Mouse (Mus musculus): ENCODE results near the gene Ptpn18. TPM values are rescaled to one million over a fixed set of nuclear protein-coding genes. Genes with fewer than 3 reads are reported as not detected.
"Not testable (repeated sequence)": the region's sequence is repeated elsewhere in the genome, so short reads cannot be mapped to it uniquely, and the experiment has no call there.

The Ptpn18 gene
- total RNA-seq, 2 experiments from 2014 or later, result 3.4 to 5.2 TPM

GRCm38 (mm10) chr1:34513068-34513467 lies 53.5 kb downstream of the Ptpn18 start:
- no peak for DNase-seq (ENCODE audit: low spot score in 2 of 2)

DNA sequence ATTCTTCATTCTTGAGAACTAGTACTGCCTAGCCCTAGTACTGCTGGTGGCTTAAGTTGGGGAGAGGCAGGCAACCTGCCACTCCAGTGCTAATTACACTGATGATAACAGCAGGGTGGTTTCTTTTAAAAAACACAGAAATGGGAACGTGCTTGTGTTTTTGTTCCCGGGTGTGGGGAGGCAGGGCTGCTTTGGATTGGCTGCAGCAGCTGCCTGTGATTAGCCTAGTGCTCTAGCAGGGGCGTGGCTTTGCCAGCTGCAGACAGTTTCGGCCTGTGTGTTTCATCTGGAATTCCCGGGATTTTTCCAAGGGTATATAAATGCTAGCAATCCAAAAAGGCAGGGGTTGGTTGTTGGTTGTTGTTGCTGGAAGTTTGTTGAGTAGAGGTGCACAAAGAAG lies 57.0 kb downstream of the Ptpn18 start:
- DNase-seq (ENCODE audit: low spot score in 2 of 2), result no peak

DNA sequence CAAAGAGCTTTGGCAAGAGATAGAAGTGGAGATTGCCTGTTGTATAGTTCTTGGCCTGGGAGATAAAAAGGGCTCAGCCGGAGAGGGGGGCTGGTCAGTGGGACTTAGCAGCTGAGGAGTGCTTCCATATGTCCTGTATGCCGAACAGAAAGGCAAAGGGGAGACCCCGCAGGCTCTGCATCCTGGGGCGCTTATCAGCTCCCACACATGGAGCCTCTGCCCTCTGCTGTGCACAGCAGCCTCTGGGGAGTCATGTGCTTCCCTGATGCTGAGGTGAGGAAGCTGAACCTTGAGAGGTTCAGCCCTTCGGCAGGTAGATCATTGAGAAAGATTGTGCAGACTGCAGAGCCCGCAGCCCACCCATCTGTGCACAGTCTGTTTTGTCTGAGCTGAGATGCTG lies 57.7 kb downstream of the Ptpn18 start:
- not testable (repeated sequence) for DNase-seq (ENCODE audit: low spot score in 2 of 2)

DNA sequence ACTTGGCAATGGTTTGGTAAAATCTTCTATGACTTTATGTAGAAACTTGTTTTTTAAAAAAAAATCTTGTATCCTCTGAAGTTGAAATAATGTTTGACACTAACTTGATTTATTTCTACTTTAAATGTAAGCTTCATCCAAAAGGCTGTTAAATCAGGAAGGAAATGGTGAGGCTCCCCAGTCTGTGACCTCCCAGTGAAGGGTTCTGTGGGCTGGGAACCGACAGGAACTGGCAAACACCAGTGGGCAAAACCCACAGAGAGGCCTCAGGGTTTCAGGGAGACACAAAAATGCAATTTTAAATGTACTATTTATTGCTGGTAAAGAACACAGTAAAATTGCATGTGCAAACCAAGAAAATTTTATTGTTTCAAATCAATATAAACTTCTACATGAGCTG lies 58.2 kb downstream of the Ptpn18 start:
- DNase-seq (ENCODE audit: low spot score in 2 of 2), result not testable (repeated sequence)

GRCm38 (mm10) chr1:34518259-34518658 lies 58.7 kb downstream of the Ptpn18 start:
- DNase-seq (ENCODE audit: low spot score in 2 of 2), result no peak

- no peak for DNase-seq (ENCODE audit: low spot score in 2 of 2)
These were observed 62.8 kb downstream of the Ptpn18 start for GRCm38 (mm10) chr1:34522205-34522849.

DNA sequence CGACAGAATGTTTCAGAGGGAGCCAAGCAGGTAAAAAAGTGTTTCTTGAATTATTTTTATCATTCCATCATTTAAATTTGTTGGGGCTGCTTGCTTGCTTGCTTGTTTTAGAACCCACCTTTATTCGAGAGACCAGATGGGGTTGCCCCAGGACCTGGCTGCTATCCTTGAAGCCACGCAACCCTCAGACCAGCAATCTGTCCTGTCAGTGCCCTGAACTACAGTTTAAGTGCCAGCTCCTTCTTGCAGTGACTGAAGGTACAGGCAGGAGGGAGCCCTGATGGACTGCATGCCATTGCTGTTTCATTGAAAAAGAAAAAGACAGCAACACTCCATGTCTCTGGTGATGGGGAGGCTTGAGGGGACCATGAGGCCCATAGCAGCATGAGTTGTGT lies 63.3 kb downstream of the Ptpn18 start:
- no peak for DNase-seq (ENCODE audit: low spot score in 2 of 2)

- DNase-seq (ENCODE audit: low spot score in 2 of 2), result no peak
These were observed 64.1 kb downstream of the Ptpn18 start for GRCm38 (mm10) chr1:34523647-34524046.

Small RNA genes within 50 kb of the gene (microRNA-seq; reads per million reads assigned to microRNA genes)
- 0.28 to 1.1 reads per million in 2 experiments for gene Mir5103

Other genes with a start within 250 kb of the Ptpn18 start
- gene Ccdc115, start 20.1 kb upstream of the Ptpn18 start, total RNA-seq (2021), result 10 to 100 TPM; 19.7 to 19.9 TPM
- 10 to 100 TPM; 25.0 to 28.5 TPM for gene Imp4, start 19.9 kb upstream of the Ptpn18 start, total RNA-seq (2021)
- gene Prss39, start 38.6 kb downstream of the Ptpn18 start, total RNA-seq (2021), result not detected
- not detected for gene Cfc1, start 75.9 kb downstream of the Ptpn18 start, total RNA-seq (2021)
- gene Prss40, start 101.2 kb downstream of the Ptpn18 start, total RNA-seq (2021), result not detected
- 10 to 100 TPM; 35.3 to 36.3 TPM for gene Amer3, start 119.9 kb downstream of the Ptpn18 start, total RNA-seq (2021)

Data from layer of hippocampus, postnatal 14 days (tissue).